Mouse (Mus musculus) common myeloid progenitor, adult 5-6 weeks (primary cell): ENCODE measurements at regions not wholly inside any gene's neighbourhood (a gene's known extent, or its start where the extent isn't known, plus 50 kb on each side); places are given as distances from the start of the nearest gene placed in this dataset.

Experiments
- ATAC-seq: replicated peaks from 2 replicates; pipeline ENCODE4 v1.8.0; 2016; ENCODE audit warnings: low read depth, mild to moderate bottlenecking, moderate TSS enrichment, inconsistent platforms; ENCODE audit not compliant: poor library complexity, severe bottlenecking

DNA sequence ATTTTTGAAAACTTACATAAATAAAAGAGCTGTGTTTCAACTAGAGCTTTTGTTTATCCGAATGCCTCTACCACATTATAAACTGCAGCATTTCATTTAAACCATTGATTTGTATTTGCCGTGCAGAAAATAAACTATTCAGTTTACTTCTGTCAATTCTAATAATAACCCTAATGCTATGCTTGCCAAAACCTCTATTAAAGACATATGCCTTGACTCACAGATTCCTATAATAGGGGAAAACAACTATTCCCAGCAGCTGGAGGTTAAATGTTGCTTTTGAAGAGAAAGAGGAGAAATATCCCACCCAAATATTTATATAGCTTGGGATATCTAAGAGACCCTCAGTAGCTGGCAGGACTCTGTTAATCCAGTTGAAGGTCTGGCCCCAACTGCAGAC, 340.4 kb upstream of the Ptger4 start:
- ATAC-seq = no peak

DNA sequence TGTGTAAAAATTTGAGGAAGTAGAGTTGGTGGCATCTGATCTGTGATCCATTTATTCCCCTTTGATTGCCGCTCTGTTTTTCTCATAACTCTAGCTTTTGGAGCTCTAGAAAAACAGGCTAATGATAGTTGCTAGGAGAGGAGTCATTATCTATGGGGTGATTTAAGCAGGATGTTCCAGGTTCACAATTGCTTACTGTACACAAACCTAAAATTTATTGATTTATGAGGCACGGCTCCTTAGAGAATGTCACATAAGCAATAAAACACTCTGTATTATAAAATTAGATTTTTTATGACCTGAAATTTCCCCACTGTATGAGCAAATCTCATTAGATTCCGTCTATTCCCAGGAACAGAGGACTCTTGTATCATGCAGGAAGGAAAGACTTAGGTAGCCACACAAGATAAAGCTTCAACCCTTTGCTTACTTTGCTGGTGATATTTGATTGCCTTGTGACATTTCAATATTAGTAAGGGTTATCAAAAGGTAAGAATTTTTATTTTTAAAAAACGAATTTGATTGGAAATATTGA, 360.8 kb upstream of the Ptger4 start:
- ATAC-seq = no peak

DNA sequence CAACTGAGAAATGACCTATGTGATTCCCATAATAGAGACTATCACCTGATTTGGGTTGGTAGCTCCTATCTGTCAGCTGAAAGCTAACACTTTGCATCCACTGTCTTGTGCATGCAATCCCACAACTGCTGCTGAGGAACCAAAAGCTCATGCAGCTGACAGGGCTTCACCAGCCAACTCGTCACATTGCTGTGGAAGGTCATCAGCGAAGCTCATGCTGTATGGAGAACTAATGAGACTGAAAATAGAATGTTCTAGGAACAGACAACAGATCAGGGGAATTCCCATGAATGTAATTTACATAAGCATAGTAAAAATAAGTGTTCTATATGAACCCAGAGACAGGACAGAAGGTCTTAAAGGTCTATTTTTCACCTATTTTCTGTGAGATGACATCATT, 363.5 kb upstream of the Ptger4 start:
- no peak for ATAC-seq

DNA sequence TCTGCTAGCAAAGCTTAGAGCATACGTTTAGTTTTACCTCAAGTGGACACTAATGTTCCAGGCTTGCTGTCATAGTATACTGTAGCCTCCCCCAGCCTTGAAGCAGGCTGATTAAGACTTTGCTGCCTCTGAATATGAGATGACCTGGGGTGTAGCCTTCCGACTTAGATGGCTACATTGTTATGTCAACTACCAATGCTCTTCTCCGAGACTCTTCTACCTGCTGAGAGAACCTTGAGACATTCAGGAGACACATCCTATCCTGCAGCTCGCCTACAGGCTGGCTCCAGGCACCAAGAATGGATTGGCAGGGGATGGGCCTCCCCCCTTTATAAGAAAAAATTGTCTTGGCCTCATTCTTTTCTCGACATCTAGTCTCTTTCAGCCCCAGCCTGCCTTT, 379.0 kb upstream of the Ptger4 start:
- ATAC-seq = no peak

DNA sequence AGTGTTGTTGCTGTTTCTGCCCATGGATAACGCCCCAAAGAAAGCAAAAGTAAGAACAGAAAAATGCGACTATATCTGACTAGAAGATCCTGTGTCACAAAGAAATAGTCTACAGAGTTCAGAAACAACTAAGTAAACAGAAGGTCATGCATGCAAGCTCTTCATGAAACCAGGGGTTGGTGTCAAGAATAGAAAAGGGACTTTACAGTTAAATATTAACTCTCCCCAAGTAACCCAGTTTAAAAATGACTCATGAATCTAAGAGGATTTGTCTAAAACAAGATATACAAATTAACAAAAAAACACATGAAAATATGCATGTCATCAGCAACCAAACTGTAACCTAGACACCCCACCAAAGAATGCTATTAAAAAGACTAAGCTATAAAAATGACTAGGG, 381.4 kb upstream of the Ptger4 start:
- ATAC-seq = no peak

DNA sequence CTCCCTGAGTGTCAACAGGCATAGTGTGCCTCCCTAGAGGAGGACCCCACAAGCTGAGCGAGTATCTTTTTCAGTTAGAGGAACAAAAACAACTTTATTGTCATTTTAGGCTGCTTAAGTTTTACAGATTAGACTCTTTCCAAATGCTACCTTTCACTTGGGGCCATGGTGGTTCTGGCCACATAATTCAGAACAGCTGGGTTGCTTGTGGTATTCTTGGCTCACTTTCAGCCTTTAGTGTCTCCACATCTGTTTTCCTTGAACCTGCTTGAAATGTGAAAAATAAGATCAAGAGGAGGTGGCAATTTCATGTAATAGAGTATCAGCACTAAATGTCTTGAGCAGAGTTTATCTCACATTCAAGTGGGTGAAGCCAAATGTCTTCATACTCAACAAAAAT, 402.7 kb upstream of the Ptger4 start:
- ATAC-seq = no peak

DNA sequence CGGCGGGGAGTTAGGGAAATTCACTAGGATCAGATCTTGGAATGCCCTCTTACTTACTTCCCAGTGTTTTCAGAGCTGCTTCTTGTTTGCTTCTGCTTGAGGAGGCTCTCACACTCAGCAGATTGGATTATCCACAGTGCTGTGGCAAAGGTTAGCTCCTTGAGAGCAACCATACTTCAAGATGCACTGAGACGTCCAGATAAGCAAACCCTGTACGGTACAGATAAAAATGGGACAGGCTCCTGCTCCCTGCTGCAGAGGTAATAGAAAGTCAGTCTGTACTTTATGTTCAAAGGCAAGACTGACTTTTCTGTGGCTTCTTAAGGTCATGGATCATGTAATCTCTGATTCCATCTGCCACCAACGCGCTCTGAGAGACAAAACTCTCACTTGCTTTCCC, 414.8 kb upstream of the Ptger4 start:
- peak; percentile 97 for ATAC-seq

DNA sequence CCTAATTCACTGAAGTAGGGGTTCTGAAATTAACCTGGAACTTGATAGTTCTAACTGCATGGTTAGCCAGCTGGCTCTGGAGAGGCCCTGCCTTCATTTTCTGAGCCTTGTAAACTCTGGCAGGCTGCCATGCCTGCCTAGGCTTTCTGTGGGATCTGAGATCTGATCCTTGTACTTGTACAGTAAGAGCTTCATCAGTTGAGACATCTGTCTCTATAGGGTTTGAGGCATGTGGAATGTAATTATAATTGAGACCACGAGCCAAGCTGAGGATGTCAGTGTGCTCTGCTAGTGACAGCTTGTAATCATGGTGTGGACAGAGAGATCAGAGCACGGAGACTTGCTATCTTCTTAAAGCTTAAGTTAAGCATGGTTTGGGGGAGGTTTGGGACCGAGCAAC, 416.8 kb upstream of the Ptger4 start:
- peak; percentile 47; the same call in 1 of the 2 replicates for ATAC-seq

DNA sequence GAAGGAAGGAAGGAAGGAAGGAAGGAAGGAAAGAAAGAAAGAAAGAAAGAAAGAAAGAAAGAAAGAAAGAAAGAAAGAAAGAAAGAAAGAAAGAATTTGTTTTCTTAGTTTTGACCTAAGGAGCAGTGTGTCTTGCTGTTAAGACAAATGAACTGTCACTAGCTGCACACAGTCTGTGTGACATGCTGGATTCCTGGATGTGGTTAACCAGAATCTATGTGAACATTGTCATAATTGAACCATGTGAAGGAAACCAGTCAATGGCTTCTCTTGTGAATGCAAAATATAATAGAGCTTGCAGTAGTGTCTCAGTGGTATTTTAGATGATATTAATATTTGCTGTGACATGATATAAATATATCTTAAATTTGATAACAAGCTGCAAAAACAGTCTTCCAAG, 427.8 kb upstream of the Ptger4 start:
- ATAC-seq = peak; percentile 87

DNA sequence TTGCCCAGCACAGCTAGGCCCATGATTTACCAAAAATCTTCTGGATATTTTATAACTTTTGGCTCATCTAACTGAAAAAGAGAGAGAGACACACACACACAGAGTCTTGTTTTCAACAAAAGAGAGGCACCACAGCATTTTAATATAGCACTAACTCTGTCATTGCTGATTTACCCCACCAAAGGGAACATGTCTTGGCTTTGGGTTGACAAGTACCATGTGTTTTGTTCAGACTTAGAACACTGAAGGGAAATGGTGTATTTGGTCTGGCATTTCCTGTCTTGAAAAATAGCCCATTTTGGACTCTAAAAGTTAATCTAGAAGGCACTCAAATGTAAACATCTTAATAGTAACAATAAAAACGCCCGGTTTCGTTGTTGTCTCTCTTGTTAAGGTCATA, 432.7 kb upstream of the Ptger4 start:
- no peak for ATAC-seq

DNA sequence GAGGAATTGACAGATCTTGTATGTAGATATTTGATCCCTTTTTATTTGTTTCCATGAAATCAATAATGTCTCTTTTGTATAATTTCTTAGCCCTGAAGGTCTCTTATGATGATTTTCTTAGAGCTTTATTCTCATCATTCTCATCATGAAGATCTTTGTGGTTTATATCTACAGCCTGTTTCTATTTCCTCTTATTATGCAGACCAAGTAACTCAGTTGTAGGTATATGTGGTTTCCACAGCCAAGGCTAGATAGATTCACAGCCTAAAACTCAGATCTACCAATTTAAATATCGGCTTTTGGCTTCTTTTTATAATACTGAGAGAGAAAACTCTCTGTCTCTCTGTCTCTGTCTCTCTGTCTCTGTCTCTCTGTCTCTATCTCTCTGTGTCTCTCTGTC, 449.8 kb upstream of the Ptger4 start:
- no peak for ATAC-seq

DNA sequence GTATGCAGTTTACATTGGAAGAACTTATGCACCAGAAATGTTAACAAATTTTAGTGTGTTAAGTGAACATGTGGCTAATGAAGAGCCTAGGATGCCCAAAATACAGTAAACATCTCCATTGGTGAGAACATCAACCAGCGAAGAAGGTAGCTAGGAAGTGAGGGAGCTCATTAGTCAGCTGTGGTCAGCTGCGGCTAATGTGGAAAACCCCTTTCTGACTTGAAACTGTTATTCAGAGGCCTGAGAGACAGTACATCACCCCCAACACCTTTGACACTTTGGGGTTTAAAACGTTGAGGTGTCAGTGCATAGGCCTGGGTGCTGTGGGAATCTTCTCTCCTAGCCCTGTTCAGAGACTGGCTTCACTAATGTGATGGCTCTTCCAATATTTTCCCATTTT, 451.0 kb upstream of the Ptger4 start:
- no peak for ATAC-seq

DNA sequence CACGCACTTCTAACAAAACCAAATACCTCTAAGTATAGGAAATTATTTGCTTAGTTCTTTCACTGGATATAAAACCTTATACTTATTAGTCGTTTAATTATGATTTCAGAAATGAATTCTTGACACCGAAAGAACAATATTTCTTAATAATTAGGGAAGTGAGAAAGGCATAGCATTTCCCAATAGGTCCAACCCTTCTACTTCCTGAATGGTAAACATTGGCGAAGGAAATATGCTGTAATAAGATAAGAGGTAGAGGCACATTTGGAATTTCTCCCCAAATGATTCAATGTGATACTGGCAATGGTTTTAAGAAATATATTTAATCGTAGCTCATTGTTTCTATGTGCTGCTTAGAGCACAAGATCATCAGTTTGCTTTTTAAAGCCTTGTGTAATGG, 464.5 kb upstream of the Ptger4 start:
- peak; percentile 86 for ATAC-seq

DNA sequence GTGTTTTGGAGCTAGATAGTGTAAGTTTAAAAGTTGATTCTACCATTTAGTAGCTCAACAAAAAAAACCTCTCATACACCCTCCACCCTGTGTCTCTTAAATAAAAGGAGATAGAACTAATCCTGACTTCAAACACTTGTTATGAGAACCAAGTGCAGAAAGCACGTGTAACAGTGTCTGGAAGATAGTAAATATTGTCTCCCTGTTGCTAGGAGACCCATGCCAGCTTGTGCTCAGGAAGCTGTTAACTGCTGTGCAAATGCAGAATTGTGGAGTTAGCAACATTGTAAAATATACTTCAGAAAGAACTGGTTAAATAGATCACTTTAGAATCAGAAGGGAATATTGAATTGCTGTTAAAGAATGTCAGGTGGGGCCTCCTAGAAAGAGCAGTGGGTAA, 496.7 kb upstream of the Ptger4 start:
- no peak for ATAC-seq

DNA sequence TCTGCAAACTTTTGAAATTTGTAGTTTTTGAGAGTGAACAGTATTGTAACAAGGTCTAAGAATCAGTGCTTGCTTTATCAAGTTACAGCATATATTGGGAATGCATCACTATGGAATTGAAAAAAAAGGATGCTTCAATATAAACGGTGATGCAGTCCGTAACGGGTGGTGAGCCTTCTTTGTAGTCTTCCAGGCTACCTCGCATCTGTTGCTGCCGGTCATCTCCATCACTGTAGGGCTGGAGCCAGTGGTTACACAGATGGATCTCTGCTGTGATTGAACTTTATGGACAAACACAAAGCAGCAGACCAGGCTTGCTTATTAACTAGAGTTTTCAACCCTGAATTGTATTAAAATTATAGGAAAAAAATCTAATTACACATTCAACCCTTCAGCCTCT, 499.9 kb upstream of the Ptger4 start:
- ATAC-seq = no peak

DNA sequence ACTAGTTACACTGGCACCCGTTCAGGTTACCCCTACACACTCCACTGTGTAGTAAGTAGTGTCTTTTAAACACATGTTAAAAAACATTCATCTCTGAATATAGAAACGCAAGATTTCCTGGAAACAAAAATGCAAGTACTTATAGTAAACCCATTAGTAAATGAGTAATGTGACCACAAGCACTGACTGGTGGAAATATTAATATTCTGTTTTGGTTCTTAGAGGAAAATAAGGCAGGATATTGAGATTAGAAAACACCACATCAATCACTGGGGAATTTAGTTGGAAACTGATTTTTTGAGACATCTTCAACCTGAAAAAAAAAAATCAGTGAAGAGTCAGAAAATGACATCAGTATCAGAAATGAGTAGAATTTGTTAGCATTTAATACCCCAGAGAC, 514.7 kb upstream of the Ptger4 start:
- no peak for ATAC-seq

DNA sequence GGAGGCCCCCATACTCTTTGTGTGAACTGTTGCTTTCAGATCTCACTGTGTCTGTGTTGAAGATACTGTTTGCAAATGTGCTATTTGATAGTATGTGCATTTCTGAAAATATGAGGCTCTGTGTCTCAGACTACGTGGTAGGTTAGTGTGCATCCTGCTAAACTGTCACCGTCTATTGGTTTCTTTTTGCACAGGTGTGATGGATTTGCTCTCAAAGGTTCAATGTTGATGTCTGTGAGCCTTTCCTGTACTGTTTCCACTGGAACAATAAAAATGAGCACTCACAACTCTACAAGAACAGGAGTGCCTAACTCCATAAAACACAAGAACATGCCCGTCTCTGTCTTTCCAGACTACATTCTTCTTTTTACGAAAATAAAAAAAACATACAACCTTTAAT, 518.2 kb upstream of the Ptger4 start:
- ATAC-seq = no peak

DNA sequence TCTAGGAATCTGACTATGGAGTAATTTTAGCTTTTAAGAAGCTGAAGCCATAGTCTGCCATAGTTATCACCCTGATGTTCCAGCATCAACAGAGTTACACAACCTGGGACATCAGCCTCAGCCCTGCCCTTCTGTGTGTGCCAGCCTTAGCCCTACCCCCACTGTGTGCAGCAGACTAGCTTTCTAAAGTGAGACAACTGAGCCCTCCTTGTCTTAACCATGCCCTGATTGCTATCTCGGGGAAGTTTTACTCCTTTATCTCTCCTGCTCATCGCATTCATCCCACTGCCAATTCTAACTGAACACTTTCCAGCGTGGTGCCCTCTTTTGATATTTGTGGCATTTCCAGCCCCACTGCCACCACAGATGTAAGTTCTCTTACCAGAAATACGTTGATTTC, 522.5 kb upstream of the Dab2 start:
- ATAC-seq = no peak

DNA sequence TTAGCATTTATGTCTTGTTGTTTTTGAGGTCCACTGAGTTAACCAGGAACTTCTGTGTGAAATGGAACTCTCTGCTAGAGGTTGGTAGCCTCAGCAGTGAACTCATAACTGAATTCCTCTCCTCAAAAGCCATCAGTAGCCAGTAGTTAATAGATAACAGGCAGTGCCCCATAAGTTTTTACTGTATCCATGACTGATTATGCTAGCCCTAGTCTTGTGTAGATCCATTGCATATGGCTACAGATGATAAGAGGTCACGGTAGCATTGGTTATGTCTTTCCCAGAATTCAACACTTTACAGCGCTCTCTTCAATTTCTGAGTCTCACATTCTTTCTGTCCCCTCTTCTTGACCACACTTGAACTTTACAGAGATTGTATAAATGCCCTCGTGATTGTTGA, 499.7 kb upstream of the Dab2 start:
- ATAC-seq = no peak

DNA sequence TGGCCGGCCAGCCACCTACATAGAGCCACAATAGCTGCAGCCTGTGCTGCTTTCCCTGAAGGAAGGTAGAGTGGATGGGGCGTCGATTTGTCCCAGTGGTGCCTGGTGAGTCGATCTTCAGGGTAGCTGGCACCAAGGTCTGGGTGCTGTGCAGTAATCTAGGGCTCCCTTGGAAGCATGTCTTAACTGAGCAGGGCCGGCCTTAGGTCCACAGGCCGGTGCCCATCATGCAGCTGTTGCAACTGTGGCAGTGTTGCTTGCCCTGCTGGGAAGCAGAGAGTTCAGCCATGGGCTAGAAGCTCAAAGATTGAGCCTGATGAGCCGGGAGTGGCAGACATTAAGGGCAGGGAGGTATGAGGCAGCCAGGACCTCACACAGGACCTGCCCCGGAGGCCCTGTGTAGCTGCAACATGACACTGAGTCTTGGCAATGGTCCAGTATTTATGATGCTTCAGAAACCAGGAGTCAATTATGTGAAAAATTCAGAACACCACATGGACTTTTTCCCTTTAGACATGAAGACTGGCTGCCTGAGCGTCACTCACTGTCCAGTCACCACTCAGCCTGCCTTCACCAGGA, 488.3 kb upstream of the Dab2 start:
- no peak for ATAC-seq

DNA sequence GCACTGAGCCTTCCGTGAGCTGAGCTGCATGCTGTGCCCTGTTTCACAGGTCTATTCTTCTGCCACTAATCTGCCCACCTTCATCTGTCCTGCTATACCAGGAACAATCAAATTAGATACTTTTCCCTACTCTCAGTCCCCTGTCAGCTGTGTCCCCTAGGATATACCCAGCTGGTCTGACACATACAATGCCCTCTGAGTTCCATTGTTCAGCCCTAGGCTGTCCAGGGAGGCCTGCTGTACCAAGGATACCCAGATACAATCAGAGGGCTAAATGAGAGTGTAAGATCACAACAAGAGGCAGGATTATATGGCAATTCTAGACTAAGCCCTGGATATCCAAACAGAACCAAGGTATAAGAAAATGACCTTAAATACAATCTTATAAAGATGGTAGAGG, 487.6 kb upstream of the Dab2 start:
- no peak for ATAC-seq

DNA sequence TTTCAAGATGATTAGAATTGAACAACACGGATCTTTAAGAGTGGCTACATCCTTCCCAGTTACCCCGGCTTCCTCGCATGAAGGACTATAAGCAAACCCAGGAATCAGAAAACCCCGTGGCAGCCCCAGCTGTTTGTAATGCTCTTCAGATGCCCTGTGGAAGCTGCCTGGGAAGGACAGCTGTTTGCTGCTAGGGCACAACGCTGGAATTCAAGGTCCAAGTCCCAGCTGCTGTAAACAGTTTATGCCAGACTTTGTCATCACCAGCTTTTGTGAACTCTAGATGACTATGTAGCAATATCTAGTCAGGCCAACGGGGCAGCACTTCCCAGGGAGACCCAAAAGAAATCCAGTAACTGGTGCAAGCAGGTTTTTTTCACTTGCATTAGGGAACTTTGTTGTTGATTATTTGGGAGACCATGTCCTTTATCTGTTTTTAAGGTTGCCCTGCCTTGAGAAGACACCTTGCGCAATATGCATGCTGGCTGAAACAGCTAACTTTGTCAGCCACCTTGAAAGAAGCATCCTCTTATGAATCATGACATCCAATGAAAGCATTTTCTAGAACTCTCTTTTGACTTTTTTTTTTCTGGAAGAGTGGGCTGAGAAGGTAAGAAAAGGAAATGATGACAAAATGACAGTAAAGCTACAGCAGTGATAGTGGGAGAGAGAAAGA, 481.5 kb upstream of the Dab2 start:
- ATAC-seq = no peak
